Comparison of ENCODE assay signal across 21 mouse cellular contexts in genomic region chr11:46121666-46122065, GRCm38 (mm10). TPM values are rescaled to one million over a fixed set of nuclear protein-coding genes. Genes with fewer than 3 reads are reported as not detected.
A peak's percentile ranks its signal among the peaks of the same experiment; 100 is the strongest.
DNase-seq lines count a peak whose midpoint lies in the region; ATAC-seq and TF ChIP-seq lines count a peak whose summit lies in the region.
"Had no signal": no experiment of that assay in that cellular context is flagged by ENCODE, and none has a peak within 500 bp of the region (broad histone marks: within the 10 kb centered on the region; RNA-seq: fewer than 3 reads in every experiment).

No protein-coding gene starts in this region.

- WGBS in heart, embryonic 16.5 days = 63% methylated on average over 4 of the region's 4 CpGs
- 54% methylated on average over 4 of the region's 4 CpGs for WGBS in heart, embryonic 11.5 days (ENCODE audit: insufficient replicate concordance)
- WGBS in limb, embryonic 10.5 days = 87% methylated on average over 4 of the region's 4 CpGs
- 87% methylated on average over 4 of the region's 4 CpGs for WGBS in hindbrain, postnatal 0 days
- 75% methylated on average over 4 of the region's 4 CpGs for WGBS in stomach, postnatal 0 days

- ATAC-seq in heart, embryonic 16.5 days (replicated peaks; ENCODE audit: extremely low read depth, insufficient read depth, low FRiP score) = no peak
- no peak for ATAC-seq in heart, embryonic 11.5 days (replicated peaks; ENCODE audit: insufficient number of reproducible peaks, low FRiP score, low TSS enrichment)
- no peak for ATAC-seq in hindbrain, postnatal 0 days
- no peak for ATAC-seq in stomach, postnatal 0 days (ENCODE audit: low FRiP score, low TSS enrichment)
- ATAC-seq: forebrain, embryonic 14.5 days; intestine, postnatal 0 days; Patski had no signal

- 0 out of 2 replicates have a peak overlapping the region, but pooled peaks have one; percentile 31 for H3K27ac ChIP-seq in heart, embryonic 16.5 days (ENCODE audit: low read length)
- no peak overlapping the region for H3K27ac ChIP-seq in heart, embryonic 11.5 days (ENCODE audit: low read depth, low read length)
- peak overlapping the region; percentile 36; the same call in 1 of the 2 replicates for H3K27ac ChIP-seq in limb, embryonic 10.5 days
- no peak overlapping the region for H3K27ac ChIP-seq in hindbrain, postnatal 0 days
- H3K27ac ChIP-seq in stomach, postnatal 0 days (replicated peaks) = no peak overlapping the region
- H3K27ac ChIP-seq: embryonic facial prominence, embryonic 10.5 days; hindbrain, embryonic 10.5 days; hindbrain, embryonic 14.5 days had no signal

- no peak for TF ChIP-seq CTCF in E14TG2a.4 (conservative IDR thresholded peaks at IDR 0.05; ENCODE audit: low read length)
- no peak for TF ChIP-seq CTCF in hindbrain, postnatal 0 days (IDR thresholded peaks at IDR 0.05; ENCODE audit: low read depth)
- no peak for TF ChIP-seq CTCF in stomach, postnatal 0 days (IDR thresholded peaks at IDR 0.05; ENCODE audit: low read depth)

- peaks cover 5% of the 10 kb centered on the region for H3K4me1 ChIP-seq in heart, embryonic 16.5 days (ENCODE audit: control insufficient read depth, insufficient read depth, low read length)
- no peaks in the 10 kb centered on the region for H3K4me1 ChIP-seq in heart, embryonic 11.5 days (ENCODE audit: control insufficient read depth, insufficient read depth, low read length)
- peaks cover 87% of the 10 kb centered on the region for H3K4me1 ChIP-seq in E14TG2a.4 (replicated peaks; ENCODE audit: low read depth, low read length)
- peaks cover 28% of the 10 kb centered on the region for H3K4me1 ChIP-seq in limb, embryonic 10.5 days
- H3K4me1 ChIP-seq in hindbrain, postnatal 0 days (ENCODE audit: insufficient read depth, low read length) = no peaks in the 10 kb centered on the region
- no peaks in the 10 kb centered on the region for H3K4me1 ChIP-seq in stomach, postnatal 0 days (replicated peaks; ENCODE audit: control insufficient read depth, insufficient read depth)

- TF ChIP-seq EP300 in stomach, postnatal 0 days (optimal IDR thresholded peaks at IDR 0.05) = no peak

- peak; percentile 73 for DNase-seq in ES-CJ7 (ENCODE audit: low read depth, low spot score)
- DNase-seq in limb, embryonic 10.5 days (ENCODE audit: low spot score) = no peak
- DNase-seq in hindbrain, postnatal 0 days (ENCODE audit: low spot score) = no peak
- DNase-seq in stomach, postnatal 0 days (ENCODE audit: low spot score) = no peak
- DNase-seq: adrenal gland, adult 8-10 months; adrenal gland, postnatal 36 days; cerebellum, adult 2 months; cerebellum, postnatal 10 days; gastrocnemius, adult 2 months; gastrocnemius, postnatal 25 days had no signal

- H3K9me3 ChIP-seq in heart, embryonic 16.5 days (replicated peaks; ENCODE audit: control insufficient read depth, low read length) = no peaks in the 10 kb centered on the region
- H3K9me3 ChIP-seq in heart, embryonic 11.5 days (replicated peaks; ENCODE audit: control insufficient read depth, low read length) = no peaks in the 10 kb centered on the region
- peaks cover 25% of the 10 kb centered on the region for H3K9me3 ChIP-seq in E14TG2a.4 (ENCODE audit: low read length)
- H3K9me3 ChIP-seq in limb, embryonic 10.5 days (replicated peaks) = no peaks in the 10 kb centered on the region
- no peaks in the 10 kb centered on the region for H3K9me3 ChIP-seq in hindbrain, postnatal 0 days (ENCODE audit: low read length)
- H3K9me3 ChIP-seq in stomach, postnatal 0 days (ENCODE audit: control insufficient read depth, low read length) = no peaks in the 10 kb centered on the region
- H3K9me3 ChIP-seq: embryonic facial prominence, embryonic 10.5 days; hindbrain, embryonic 10.5 days had no signal

- H3K4me3 ChIP-seq in heart, embryonic 16.5 days (ENCODE audit: low read length) = no peak overlapping the region
- no peak overlapping the region for H3K4me3 ChIP-seq in heart, embryonic 11.5 days (ENCODE audit: low read depth, low read length)
- H3K4me3 ChIP-seq in E14TG2a.4 (replicated peaks; ENCODE audit: low read length) = peak overlapping the region; percentile 32
- H3K4me3 ChIP-seq in limb, embryonic 10.5 days = no peak overlapping the region
- H3K4me3 ChIP-seq in hindbrain, postnatal 0 days (ENCODE audit: low read length) = no peak overlapping the region
- no peak overlapping the region for H3K4me3 ChIP-seq in stomach, postnatal 0 days (ENCODE audit: low read depth, low read length)
- H3K4me3 ChIP-seq: embryonic facial prominence, embryonic 10.5 days; gastrocnemius, adult 2 months; hindbrain, embryonic 10.5 days had no signal

- no peak overlapping the region for H3K4me2 ChIP-seq in heart, embryonic 16.5 days (ENCODE audit: low read depth, low read length)
- no peak overlapping the region for H3K4me2 ChIP-seq in heart, embryonic 11.5 days
- no peak overlapping the region for H3K4me2 ChIP-seq in hindbrain, postnatal 0 days (ENCODE audit: low read depth, low read length)
- no peak overlapping the region for H3K4me2 ChIP-seq in stomach, postnatal 0 days (replicated peaks; ENCODE audit: low read depth)
- H3K4me2 ChIP-seq: hindbrain, embryonic 14.5 days had no signal

- no peak overlapping the region for H3K9ac ChIP-seq in heart, embryonic 16.5 days (ENCODE audit: low read length)
- H3K9ac ChIP-seq in heart, embryonic 11.5 days (ENCODE audit: low read depth, low read length) = no peak overlapping the region
- no peak overlapping the region for H3K9ac ChIP-seq in hindbrain, postnatal 0 days (replicated peaks; ENCODE audit: low read length)
- no peak overlapping the region for H3K9ac ChIP-seq in stomach, postnatal 0 days (ENCODE audit: low read length)
- H3K9ac ChIP-seq: hindbrain, embryonic 14.5 days had no signal

- H3K36me3 ChIP-seq in heart, embryonic 16.5 days (ENCODE audit: control insufficient read depth, insufficient read depth) = peaks cover 69% of the 10 kb centered on the region
- H3K36me3 ChIP-seq in heart, embryonic 11.5 days (ENCODE audit: control insufficient read depth, insufficient read depth, low read length) = peaks cover 26% of the 10 kb centered on the region
- H3K36me3 ChIP-seq in E14TG2a.4 (ENCODE audit: insufficient read depth, low read length) = peaks cover 94% of the 10 kb centered on the region
- peaks cover 17% of the 10 kb centered on the region; the same call in 1 of the 2 replicates for H3K36me3 ChIP-seq in limb, embryonic 10.5 days
- no peaks in the 10 kb centered on the region for H3K36me3 ChIP-seq in hindbrain, postnatal 0 days (ENCODE audit: insufficient read depth, low read length)
- peaks cover 4% of the 10 kb centered on the region; the same call in 1 of the 2 replicates for H3K36me3 ChIP-seq in stomach, postnatal 0 days (ENCODE audit: control insufficient read depth, insufficient read depth, low read length)

- no peaks in the 10 kb centered on the region for H3K27me3 ChIP-seq in heart, embryonic 16.5 days (ENCODE audit: control insufficient read depth, insufficient read depth, low read length)
- H3K27me3 ChIP-seq in heart, embryonic 11.5 days (ENCODE audit: control insufficient read depth, insufficient read depth, low read length) = no peaks in the 10 kb centered on the region
- no peaks in the 10 kb centered on the region for H3K27me3 ChIP-seq in E14TG2a.4 (ENCODE audit: insufficient read depth, low read length)
- no peaks in the 10 kb centered on the region for H3K27me3 ChIP-seq in limb, embryonic 10.5 days (ENCODE audit: low read depth, poor library complexity, severe bottlenecking)
- H3K27me3 ChIP-seq in hindbrain, postnatal 0 days (ENCODE audit: insufficient read depth, low read length) = no peaks in the 10 kb centered on the region
- no peaks in the 10 kb centered on the region for H3K27me3 ChIP-seq in stomach, postnatal 0 days (ENCODE audit: control insufficient read depth, insufficient read depth, low read length)
- H3K27me3 ChIP-seq: CH12.LX, Patski had no signal

RNA-seq across cellular contexts. Expression of gene Nipal4, which starts 44.6 kb away (rescaled TPM):
- polyA plus RNA-seq in heart, embryonic 16.5 days (2015; fragmentation: Nextera tagmentation; extraction: Ambion mirVana) = 4.0 and 4.9 TPM in 2 replicates
- polyA plus RNA-seq in heart, embryonic 11.5 days (2014; fragmentation: Nextera tagmentation; extraction: Ambion mirVana) = 12.2 and 18.2 TPM in 2 replicates
- polyA plus RNA-seq in limb, embryonic 10.5 days (2016; fragmentation: Nextera tagmentation; extraction: Ambion mirVana) = 0.36 TPM in 2 replicates
- 0.65 and 1.6 TPM in 2 replicates for total RNA-seq in hindbrain, postnatal 0 days (2014; rRNA removed)
- 0.38 and 0.47 TPM in 2 replicates for polyA plus RNA-seq in hindbrain, postnatal 0 days (2015; fragmentation: Nextera tagmentation; extraction: Ambion mirVana)
- 29.2 and 30.0 TPM in 2 replicates for polyA plus RNA-seq in stomach, postnatal 0 days (2015; fragmentation: Nextera tagmentation; extraction: Ambion mirVana)
- total RNA-seq: adrenal gland, postnatal 36 days; gastrocnemius, adult 2 months; gastrocnemius, postnatal 25 days; granulocyte monocyte progenitor cell, adult 5-6 weeks had no signal
- polyA plus RNA-seq: Patski had no signal

Comparison
In these comparisons a context has a peak if more than half of its experiments do, and no peak if none do; other contexts are left out.
1. H3K27ac ChIP-seq: peak in heart, embryonic 16.5 days (single experiment) and limb, embryonic 10.5 days (single experiment); none in heart, embryonic 11.5 days (single experiment), hindbrain, postnatal 0 days (single experiment) and stomach, postnatal 0 days (single experiment).